Mouse (Mus musculus) adipocyte (in vitro differentiated cells): Measurements from ENCODE around the gene Alkbh4.
A peak's percentile ranks its signal among the peaks of the same experiment; 100 is the strongest.
"Not testable (repeated sequence)": the region's sequence is repeated elsewhere in the genome, so short reads cannot be mapped to it uniquely, and the experiment has no call there.

Source experiments
- DNase-seq: peaks from one replicate; pipeline ENCODE4 v3.0.0-alpha.2; 2016; ENCODE audit warnings: low spot score

Gene Alkbh4

GRCm38 (mm10) chr5:136135571-136136291, at the start of gene Alkbh4, which contains the start of gene Lrwd1:
TSS of gene Alkbh4 (plus strand) at chr5:136136146.
TSS of gene Lrwd1 (minus strand) at chr5:136136074.
- DNase-seq = peak; percentile 98

- DNase-seq = no peak
These were observed 49.7 kb upstream of the Alkbh4 start for GRCm38 (mm10) chr5:136086290-136086689.

GRCm38 (mm10) chr5:136088821-136089575, 46.9 kb upstream of the Alkbh4 start:
- no peak for DNase-seq

GRCm38 (mm10) chr5:136091927-136092326, 44.0 kb upstream of the Alkbh4 start:
- no peak for DNase-seq

- no peak for DNase-seq
These were observed 41.5 kb upstream of the Alkbh4 start for GRCm38 (mm10) chr5:136094249-136095010.

- DNase-seq = no peak
These were observed 40.9 kb upstream of the Alkbh4 start for GRCm38 (mm10) chr5:136095089-136095488.

GRCm38 (mm10) chr5:136098536-136098935, 37.4 kb upstream of the Alkbh4 start:
- no peak for DNase-seq

GRCm38 (mm10) chr5:136102099-136102820, 33.7 kb upstream of the Alkbh4 start:
- DNase-seq = no peak

GRCm38 (mm10) chr5:136104511-136104910, 31.4 kb upstream of the Alkbh4 start:
- no peak for DNase-seq

- DNase-seq = peak; percentile 50
These were observed 27.5 kb upstream of the Alkbh4 start for GRCm38 (mm10) chr5:136108486-136108885.

GRCm38 (mm10) chr5:136109042-136109441, 26.9 kb upstream of the Alkbh4 start:
- DNase-seq = peak; percentile 48

GRCm38 (mm10) chr5:136113546-136113945, 22.4 kb upstream of the Alkbh4 start:
- DNase-seq = not testable (repeated sequence)

- peak; percentile 97 for DNase-seq
These were observed 19.8 kb upstream of the Alkbh4 start, which contains the start of gene Polr2j for GRCm38 (mm10) chr5:136115891-136116783. TSS of gene Polr2j (plus strand) at chr5:136116631.

GRCm38 (mm10) chr5:136116784-136117112, 19.2 kb upstream of the Alkbh4 start:
- no peak for DNase-seq

GRCm38 (mm10) chr5:136122165-136122564, 13.8 kb upstream of the Alkbh4 start:
- DNase-seq = no peak

- DNase-seq = peak; percentile 37
These were observed 495 bp downstream of the Alkbh4 start for GRCm38 (mm10) chr5:136136292-136136990.

- DNase-seq = peak; percentile 81
These were observed 1.8 kb downstream of the Alkbh4 start for GRCm38 (mm10) chr5:136137658-136138274.

- no peak for DNase-seq
These were observed 3.4 kb downstream of the Alkbh4 start for GRCm38 (mm10) chr5:136139393-136139792.

GRCm38 (mm10) chr5:136140057-136140482, 4.1 kb downstream of the Alkbh4 start:
- DNase-seq = no peak

GRCm38 (mm10) chr5:136142746-136143145, 6.8 kb downstream of the Alkbh4 start:
- no peak for DNase-seq
